Comparison of ENCODE assay signal across 36 mouse cellular contexts in genomic region chr3:36075466-36075865, GRCm38 (mm10). TPM values are rescaled to one million over a fixed set of nuclear protein-coding genes. Genes with fewer than 3 reads are reported as not detected.
"Had no signal": no experiment of that assay in that cellular context is flagged by ENCODE, and none has a peak within 500 bp of the region (broad histone marks: within the 10 kb centered on the region; RNA-seq: fewer than 3 reads in every experiment).

No protein-coding gene starts in this region.

- H3K27me3 ChIP-seq: heart, embryonic 13.5 days; heart, embryonic 15.5 days; hindbrain, embryonic 12.5 days; limb, embryonic 12.5 days; liver, embryonic 13.5 days; liver, embryonic 15.5 days had no signal

- DNase-seq: gastrocnemius, postnatal 14 days; heart, postnatal 4 days; kidney, adult 18-20 months; kidney, adult 8-10 months; kidney, postnatal 10 days; kidney, postnatal 25 days; kidney, postnatal 4 days; liver; liver, embryonic 13.5 days; liver, postnatal 0 days had no signal

- H3K4me1 ChIP-seq: heart, embryonic 13.5 days; heart, embryonic 15.5 days; hindbrain, embryonic 10.5 days; hindbrain, embryonic 12.5 days; limb, embryonic 12.5 days; liver, embryonic 13.5 days; liver, embryonic 15.5 days had no signal

- H3K4me3 ChIP-seq: heart, embryonic 13.5 days; heart, embryonic 15.5 days; hindbrain, embryonic 10.5 days; hindbrain, embryonic 12.5 days; layer of hippocampus, adult 2 months; left cerebral cortex, adult 2 months; limb, embryonic 12.5 days; liver, embryonic 13.5 days; liver, embryonic 15.5 days had no signal

- H3K4me2 ChIP-seq: heart, embryonic 11.5 days; heart, embryonic 13.5 days; heart, embryonic 15.5 days; hindbrain, embryonic 12.5 days; hindbrain, embryonic 14.5 days; limb, embryonic 12.5 days; liver, embryonic 11.5 days; liver, embryonic 13.5 days; liver, embryonic 15.5 days had no signal

- ATAC-seq: hindbrain, embryonic 16.5 days; inflammation-experienced regulatory T-cells, adult 6 months; intestine, postnatal 0 days; liver, postnatal 0 days had no signal

- H3K27ac ChIP-seq: heart, embryonic 13.5 days; heart, embryonic 15.5 days; hindbrain, embryonic 10.5 days; hindbrain, embryonic 12.5 days; hindbrain, embryonic 14.5 days; layer of hippocampus, adult 2 months; left cerebral cortex, adult 2 months; limb, embryonic 12.5 days; liver, embryonic 13.5 days; liver, embryonic 15.5 days had no signal

- H3K9me3 ChIP-seq: heart, embryonic 13.5 days; heart, embryonic 15.5 days; hindbrain, embryonic 10.5 days; hindbrain, embryonic 12.5 days; limb, embryonic 12.5 days; liver, embryonic 13.5 days; liver, embryonic 15.5 days had no signal

- H3K9ac ChIP-seq: heart, embryonic 13.5 days; heart, embryonic 15.5 days; hindbrain, embryonic 12.5 days; hindbrain, embryonic 14.5 days; limb, embryonic 12.5 days; liver, embryonic 13.5 days; liver, embryonic 15.5 days; liver, postnatal 0 days had no signal

RNA-seq across cellular contexts. Expression of gene Ccdc144b, which starts 22.1 kb away (rescaled TPM):
- total RNA-seq: gastrocnemius, adult 18-20 months; gastrocnemius, adult 8-10 months; gastrocnemius, postnatal 14 days; granulocyte monocyte progenitor cell, adult 5-6 weeks; heart, adult 8-10 months; heart, postnatal 25 days; heart, postnatal 4 days; layer of hippocampus, adult 2 months; layer of hippocampus, postnatal 10 days; layer of hippocampus, postnatal 25 days; left cerebral cortex, adult 2 months; left cerebral cortex, postnatal 14 days; left cerebral cortex, postnatal 36 days had no signal
- polyA plus RNA-seq: hindbrain, embryonic 10.5 days; hindbrain, embryonic 12.5 days; hindbrain, embryonic 14.5 days; hindbrain, embryonic 16.5 days; inflammation-experienced regulatory T-cells, adult 6 months; intestine, postnatal 0 days; kidney, embryonic 14.5 days; kidney, embryonic 16.5 days; limb, embryonic 12.5 days; limb, embryonic 14.5 days; liver, embryonic 11.5 days; liver, embryonic 13.5 days; liver, embryonic 15.5 days; liver, postnatal 0 days had no signal
